Mouse (Mus musculus): Measurements from ENCODE around the gene Mmp8. TPM values are rescaled to one million over a fixed set of nuclear protein-coding genes. Genes with fewer than 3 reads are reported as not detected.
A peak's percentile ranks its signal among the peaks of the same experiment; 100 is the strongest.

Mmp8 gene
- polyA plus RNA-seq, 2 experiments from 2014 or later, result 0.17 TPM; not detected in 1

- peak; percentile 97 for ATAC-seq
Observed at GRCm38 (mm10) chr9:7594816-7595540, 36.7 kb downstream of the Mmp8 start.

DNA sequence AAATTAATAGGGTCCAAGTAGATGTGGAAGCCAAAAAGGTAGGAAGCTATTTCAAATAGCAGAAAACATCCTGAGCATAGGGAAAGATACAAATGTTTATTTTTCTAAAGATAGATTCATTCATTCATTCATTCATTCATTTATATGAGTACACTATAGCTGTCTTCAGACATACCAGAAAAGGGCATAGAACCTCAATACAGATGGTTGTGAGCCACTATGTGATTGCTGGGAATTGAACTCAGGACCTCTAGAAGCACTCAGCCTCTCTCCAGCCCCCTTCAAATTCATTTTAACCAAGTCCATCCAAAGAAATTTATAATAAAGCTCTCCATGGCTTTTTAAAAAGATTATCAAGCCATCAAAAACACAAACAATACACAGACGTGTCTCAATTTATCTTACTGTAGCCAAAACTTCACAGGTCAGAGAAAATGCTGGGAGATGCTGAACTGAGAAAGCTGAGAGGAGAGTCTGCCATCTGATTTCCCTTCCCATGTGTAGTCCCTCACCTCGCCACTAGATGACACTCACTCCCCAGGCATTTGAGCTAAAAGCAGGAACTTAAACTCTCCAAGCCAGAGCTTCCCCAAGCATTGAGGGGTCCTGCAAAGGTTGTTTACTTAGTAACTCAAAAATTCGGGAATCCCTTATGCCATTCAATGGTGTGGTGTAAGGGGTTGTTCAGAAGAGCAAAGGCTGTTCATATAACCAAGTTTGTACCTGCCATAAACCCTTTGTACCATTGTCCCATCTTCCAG lies 44.9 kb downstream of the Mmp8 start:
- ATAC-seq, result peak; percentile 82

- ATAC-seq, result no peak
Observed at GRCm38 (mm10) chr9:7604005-7604404, 45.7 kb downstream of the Mmp8 start.

GRCm38 (mm10) chr9:7605638-7606037 lies 47.4 kb downstream of the Mmp8 start:
- no peak for ATAC-seq

Other genes starting within 250 kb of the Mmp8 start
- not detected for gene Mmp12, start 214.1 kb upstream of the Mmp8 start, polyA plus RNA-seq (2017; shearing (Covaris generic))
- gene Mmp1b, start 170.4 kb upstream of the Mmp8 start, polyA plus RNA-seq (2017; shearing (Covaris generic)), result not detected
- not detected for gene Mmp3, start 112.6 kb upstream of the Mmp8 start, polyA plus RNA-seq (2017; shearing (Covaris generic))
- not detected for gene Mmp10, start 56.1 kb upstream of the Mmp8 start, polyA plus RNA-seq (2017; shearing (Covaris generic))
- under 1 TPM in 1 of 2 experiments, not detected in 1; 0.34 TPM for gene Mmp27, start 12.9 kb downstream of the Mmp8 start, polyA plus RNA-seq (2017; shearing (Covaris generic))
- not detected for gene Mmp20, start 69.8 kb downstream of the Mmp8 start, polyA plus RNA-seq (2017; shearing (Covaris generic))
- gene Mmp7, start 133.6 kb downstream of the Mmp8 start, polyA plus RNA-seq (2017; shearing (Covaris generic)), result not detected
- 100 to 1,000 TPM in 1 of 2 experiments, 10 to 100 TPM in 1; 84.8 to 104 TPM for gene Tmem123, start 205.6 kb downstream of the Mmp8 start, polyA plus RNA-seq (2017; shearing (Covaris generic))